In genomic region chrX:151345333-151346125, GRCm38 (mm10) we compare ENCODE assay signal across 8 mouse cellular contexts. TPM values are rescaled to one million over a fixed set of nuclear protein-coding genes. Genes with fewer than 3 reads are reported as not detected.
DNase-seq lines count a peak whose midpoint lies in the region; ATAC-seq and TF ChIP-seq lines count a peak whose summit lies in the region.

No protein-coding gene starts in this region.

- no peak overlapping the region for H3K27ac ChIP-seq in heart, embryonic 12.5 days (ENCODE audit: poor library complexity, severe bottlenecking)
- no peak overlapping the region for H3K27ac ChIP-seq in heart, embryonic 15.5 days
- H3K27ac ChIP-seq in liver, embryonic 15.5 days (replicated peaks) = no peak overlapping the region
- H3K27ac ChIP-seq in stomach, embryonic 15.5 days = no peak overlapping the region

- peaks cover 11% of the 10 kb centered on the region; the same call in 1 of the 2 replicates for H3K4me1 ChIP-seq in heart, embryonic 12.5 days (replicated peaks)
- H3K4me1 ChIP-seq in E14TG2a.4 (replicated peaks; ENCODE audit: low read depth, low read length) = peaks cover 17% of the 10 kb centered on the region; the same call in 1 of the 2 replicates
- H3K4me1 ChIP-seq in heart, embryonic 15.5 days (replicated peaks) = peaks cover 6% of the 10 kb centered on the region; the same call in 1 of the 2 replicates
- H3K4me1 ChIP-seq in liver, embryonic 15.5 days (replicated peaks) = peaks cover 10% of the 10 kb centered on the region
- no peaks in the 10 kb centered on the region for H3K4me1 ChIP-seq in stomach, embryonic 15.5 days

- H3K36me3 ChIP-seq in heart, embryonic 12.5 days = 0 out of 2 replicates have a peak, but pooled peaks cover 3% of the 10 kb centered on the region
- H3K36me3 ChIP-seq in E14TG2a.4 (ENCODE audit: insufficient read depth, low read length) = peaks cover 29% of the 10 kb centered on the region
- no peaks in the 10 kb centered on the region for H3K36me3 ChIP-seq in heart, embryonic 15.5 days
- no peaks in the 10 kb centered on the region for H3K36me3 ChIP-seq in liver, embryonic 15.5 days (replicated peaks)
- no peaks in the 10 kb centered on the region for H3K36me3 ChIP-seq in stomach, embryonic 15.5 days

- ATAC-seq in heart, embryonic 12.5 days (ENCODE audit: insufficient number of reproducible peaks, low FRiP score) = no peak
- ATAC-seq in heart, embryonic 15.5 days (replicated peaks; ENCODE audit: insufficient number of reproducible peaks, insufficient read depth, low FRiP score, low read depth) = no peak
- ATAC-seq in liver, embryonic 15.5 days (ENCODE audit: insufficient read depth) = no peak
- no peak for ATAC-seq in stomach, embryonic 15.5 days (ENCODE audit: insufficient read depth, low FRiP score, low read depth)

- H3K4me3 ChIP-seq in heart, embryonic 12.5 days = peak overlapping the region; percentile 81
- peak overlapping the region; percentile 88 for H3K4me3 ChIP-seq in E14TG2a.4 (replicated peaks; ENCODE audit: low read length)
- peak overlapping the region; percentile 68 for H3K4me3 ChIP-seq in heart, embryonic 15.5 days
- H3K4me3 ChIP-seq in liver, embryonic 15.5 days (replicated peaks) = peak overlapping the region; percentile 71
- H3K4me3 ChIP-seq in stomach, embryonic 15.5 days (replicated peaks) = peak overlapping the region; percentile 67

- no peak for DNase-seq in heart, adult 8-10 months (ENCODE audit: low spot score)
- peak; percentile 49 to 68 for DNase-seq in cerebellum, postnatal 10 days
- no peak for DNase-seq in thymus, postnatal 36 days

- H3K9ac ChIP-seq in heart, embryonic 12.5 days = peak overlapping the region; percentile 45; the same call in 1 of the 2 replicates
- no peak overlapping the region for H3K9ac ChIP-seq in heart, embryonic 15.5 days
- no peak overlapping the region for H3K9ac ChIP-seq in liver, embryonic 15.5 days
- H3K9ac ChIP-seq in stomach, embryonic 15.5 days = no peak overlapping the region

- peak overlapping the region; percentile 81 for H3K4me2 ChIP-seq in heart, embryonic 12.5 days
- peak overlapping the region; percentile 72 for H3K4me2 ChIP-seq in heart, embryonic 15.5 days
- peak overlapping the region; percentile 76 for H3K4me2 ChIP-seq in liver, embryonic 15.5 days
- peak overlapping the region; percentile 64 for H3K4me2 ChIP-seq in stomach, embryonic 15.5 days

- H3K9me3 ChIP-seq in heart, embryonic 12.5 days (replicated peaks) = no peaks in the 10 kb centered on the region
- H3K9me3 ChIP-seq in E14TG2a.4 (ENCODE audit: low read length) = no peaks in the 10 kb centered on the region
- H3K9me3 ChIP-seq in heart, embryonic 15.5 days (replicated peaks) = no peaks in the 10 kb centered on the region
- no peaks in the 10 kb centered on the region for H3K9me3 ChIP-seq in liver, embryonic 15.5 days (replicated peaks)
- no peaks in the 10 kb centered on the region for H3K9me3 ChIP-seq in stomach, embryonic 15.5 days

- no peaks in the 10 kb centered on the region for H3K27me3 ChIP-seq in heart, embryonic 12.5 days (replicated peaks)
- H3K27me3 ChIP-seq in E14TG2a.4 (ENCODE audit: insufficient read depth, low read length) = no peaks in the 10 kb centered on the region
- 0 out of 2 replicates have a peak, but pooled peaks cover 6% of the 10 kb centered on the region for H3K27me3 ChIP-seq in heart, embryonic 15.5 days
- H3K27me3 ChIP-seq in liver, embryonic 15.5 days = peaks cover 6% of the 10 kb centered on the region
- no peaks in the 10 kb centered on the region for H3K27me3 ChIP-seq in stomach, embryonic 15.5 days (replicated peaks)

- WGBS in heart, embryonic 12.5 days = 40% methylated on average over 11 of the region's 11 CpGs
- 38% methylated on average over 11 of the region's 11 CpGs for WGBS in heart, embryonic 15.5 days
- 38% methylated on average over 11 of the region's 11 CpGs for WGBS in liver, embryonic 15.5 days (ENCODE audit: insufficient replicate concordance)
- 35% methylated on average over 11 of the region's 11 CpGs for WGBS in stomach, embryonic 15.5 days

- no peak for TF ChIP-seq CTCF in E14TG2a.4 (conservative IDR thresholded peaks at IDR 0.05; ENCODE audit: low read length)

RNA-seq across cellular contexts. Expression of gene Fam120c, which starts 1.6 kb away (rescaled TPM):
- polyA plus RNA-seq in heart, embryonic 12.5 days (2016; fragmentation: Nextera tagmentation; extraction: Ambion mirVana) = 4.6 and 5.3 TPM in 2 replicates
- 10 to 100 TPM; 12.0 to 16.6 (median 15.2) TPM for total RNA-seq in heart, adult 8-10 months (2022)
- 3.6 and 4.3 TPM in 2 replicates for polyA plus RNA-seq in heart, embryonic 15.5 days (2015; fragmentation: Nextera tagmentation; extraction: Ambion mirVana)
- polyA plus RNA-seq in liver, embryonic 15.5 days (2015; fragmentation: Nextera tagmentation; extraction: Ambion mirVana) = 0.66 and 0.73 TPM in 2 replicates
- polyA plus RNA-seq in stomach, embryonic 15.5 days (2015; fragmentation: Nextera tagmentation; extraction: Ambion mirVana) = 3.5 and 4.3 TPM in 2 replicates

Comparison
In these comparisons a context has a peak if more than half of its experiments do, and no peak if none do; other contexts are left out.
1. DNase-seq: peak in cerebellum, postnatal 10 days (2 of 2); none in heart, adult 8-10 months (single experiment) and thymus, postnatal 36 days (0 of 2).
2. Peak in every context shown above with its lines, with median percentiles within 50 percentile points of each other: H3K4me2 ChIP-seq and H3K4me3 ChIP-seq.